Mouse (Mus musculus): ENCODE data around the gene Ctr9.

- TF ChIP-seq CTCF (IDR thresholded peaks at IDR 0.05; ENCODE audit: extremely low read depth, insufficient read length, insufficient replicate concordance, low read depth, low read length) (no peak), POLR2A (IDR thresholded peaks at IDR 0.05; ENCODE audit: low read depth, low read length) (no peak)
Observed at GRCm38 (mm10) chr7:110998887-110999827, 29.6 kb upstream of the Ctr9 start.

All from small intestine, adult 2 months (tissue).